14 mouse cellular contexts compared by ENCODE assay signal in the genomic region with DNA sequence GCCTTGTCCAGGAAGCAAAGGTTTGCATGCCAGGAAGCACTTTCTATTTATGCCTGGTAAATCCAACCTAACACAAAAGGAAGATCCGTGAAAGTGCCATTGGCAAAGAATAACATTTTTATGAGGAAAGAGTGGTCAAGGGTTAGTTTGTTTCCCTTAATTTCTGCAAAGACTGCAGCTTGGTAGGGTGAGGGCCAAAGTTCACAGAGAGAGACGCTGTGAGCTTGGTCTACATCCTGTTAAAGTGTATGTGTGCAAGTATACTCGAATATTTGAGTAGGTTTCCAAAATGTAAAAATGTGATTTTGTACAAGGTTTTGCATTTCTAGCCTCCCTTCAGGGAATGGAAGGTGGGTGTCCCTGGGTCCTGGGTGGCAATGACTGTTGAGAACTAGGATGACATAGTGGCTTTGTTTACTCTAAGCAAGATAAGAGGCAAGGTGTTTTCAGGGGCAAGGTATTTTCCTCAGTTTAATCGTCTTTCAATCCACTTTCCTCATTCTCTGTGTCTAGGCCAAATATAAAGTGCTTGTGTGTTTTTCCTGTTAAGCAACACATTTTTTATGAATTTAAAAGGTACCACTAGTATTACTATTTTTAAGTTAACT.
DNase-seq lines count a peak whose midpoint lies in the region; ATAC-seq and TF ChIP-seq lines count a peak whose summit lies in the region.
"Had no signal": no experiment of that assay in that cellular context is flagged by ENCODE, and none has a peak within 500 bp of the region (broad histone marks: within the 10 kb centered on the region; RNA-seq: fewer than 3 reads in every experiment).

No protein-coding gene starts in this region.

- H3K9me3 ChIP-seq in liver, embryonic 11.5 days (ENCODE audit: control insufficient read depth, low read length): no peaks in the 10 kb centered on the region
- H3K9me3 ChIP-seq: hindbrain, embryonic 10.5 days had no signal

- WGBS in liver, adult 2 months: 2% methylated on average over 4 of the region's 4 CpGs
- 44% methylated on average over 4 of the region's 4 CpGs for WGBS in liver, embryonic 11.5 days

- TF ChIP-seq POLR2A in liver, adult 2 months (IDR thresholded peaks at IDR 0.05; ENCODE audit: extremely low read depth, insufficient read depth, low read length): no peak

- no peak overlapping the region for H3K4me3 ChIP-seq in liver, adult 2 months (ENCODE audit: insufficient read depth, low read depth, low read length)
- no peak overlapping the region for H3K4me3 ChIP-seq in liver, embryonic 11.5 days (ENCODE audit: low read depth, low read length)
- H3K4me3 ChIP-seq: hindbrain, embryonic 10.5 days had no signal

- no peak overlapping the region for H3K4me2 ChIP-seq in liver, embryonic 11.5 days

- no peaks in the 10 kb centered on the region for H3K27me3 ChIP-seq in liver, adult 2 months (ENCODE audit: control insufficient read depth, insufficient read depth, low read length)
- H3K27me3 ChIP-seq in liver, embryonic 11.5 days (replicated peaks; ENCODE audit: control insufficient read depth, insufficient read depth, low read length): no peaks in the 10 kb centered on the region

- no peak for ATAC-seq in liver, embryonic 11.5 days (replicated peaks; ENCODE audit: low FRiP score)
- ATAC-seq: midbrain, embryonic 16.5 days had no signal

- peak overlapping the region; percentile 90 for H3K27ac ChIP-seq in liver, adult 2 months (replicated peaks; ENCODE audit: insufficient read depth, low read depth, low read length)
- H3K27ac ChIP-seq in liver, embryonic 11.5 days (ENCODE audit: low read depth, low read length): no peak overlapping the region
- H3K27ac ChIP-seq: hindbrain, embryonic 10.5 days had no signal

- no peaks in the 10 kb centered on the region for H3K79me2 ChIP-seq in liver, adult 2 months (ENCODE audit: control insufficient read depth, insufficient read depth, low read length)

- H3K36me3 ChIP-seq in liver, adult 2 months (ENCODE audit: control insufficient read depth, insufficient read depth, low read length): no peaks in the 10 kb centered on the region
- no peaks in the 10 kb centered on the region for H3K36me3 ChIP-seq in liver, embryonic 11.5 days (ENCODE audit: control insufficient read depth, insufficient read depth, low read length)
- H3K36me3 ChIP-seq: hindbrain, embryonic 10.5 days had no signal

- H3K9ac ChIP-seq in liver, adult 2 months (ENCODE audit: low read depth, low read length): peak overlapping the region; percentile 53
- H3K9ac ChIP-seq in liver, embryonic 11.5 days (ENCODE audit: low read depth, low read length): no peak overlapping the region

- DNase-seq in liver, adult 2 months (ENCODE audit: extremely low read depth, low read depth, low spot score): peak; percentile 97
- no peak for DNase-seq in liver, embryonic 11.5 days (ENCODE audit: low spot score)
- peak; percentile 44 for DNase-seq in kidney, adult 18-20 months
- DNase-seq in kidney, postnatal 25 days: peak; percentile 58 to 78
- peak; percentile 78 for DNase-seq in yolk sac, embryonic 10.5 days (ENCODE audit: low spot score)
- DNase-seq in gastrocnemius, adult 8-10 months (ENCODE audit: low spot score in 2 of 2): no peak
- DNase-seq in urinary bladder, postnatal 36 days (ENCODE audit: low spot score in 2 of 2): no peak
- DNase-seq: adrenal gland, postnatal 25 days; cerebellum, adult 11 months; left cerebral cortex, postnatal 4 days; right cerebral cortex, adult 18-20 months; thymus, postnatal 36 days had no signal

- TF ChIP-seq CTCF in liver, adult 2 months (IDR thresholded peaks at IDR 0.05; ENCODE audit: low read depth, low read length): no peak

- peaks cover 18% of the 10 kb centered on the region for H3K4me1 ChIP-seq in liver, adult 2 months (ENCODE audit: control insufficient read depth, insufficient read depth, low read length)
- H3K4me1 ChIP-seq in liver, embryonic 11.5 days (replicated peaks; ENCODE audit: control insufficient read depth, insufficient read depth, low read length): no peaks in the 10 kb centered on the region
- H3K4me1 ChIP-seq: hindbrain, embryonic 10.5 days had no signal

Comparison
In these comparisons a context has a peak if more than half of its experiments do, and no peak if none do; other contexts are left out.
1. DNase-seq: peak in liver, adult 2 months (single experiment), kidney, adult 18-20 months (single experiment), kidney, postnatal 25 days (2 of 2) and yolk sac, embryonic 10.5 days (single experiment); none in liver, embryonic 11.5 days (single experiment), gastrocnemius, adult 8-10 months (0 of 2) and urinary bladder, postnatal 36 days (0 of 2).